Mouse (Mus musculus) kidney, adult 11 months (tissue): ENCODE measurements around the gene Mtor.

ENCODE experiments used
- DNase-seq: peaks from one replicate; pipeline ENCODE4 v3.0.0; 2022

The Mtor gene

GRCm38 (mm10) chr4:148535876-148536275, 87.5 kb downstream of the Mtor start:
- no peak for DNase-seq

- no peak for DNase-seq
These were observed 100.7 kb downstream of the Mtor start for GRCm38 (mm10) chr4:148549106-148549505.

DNA sequence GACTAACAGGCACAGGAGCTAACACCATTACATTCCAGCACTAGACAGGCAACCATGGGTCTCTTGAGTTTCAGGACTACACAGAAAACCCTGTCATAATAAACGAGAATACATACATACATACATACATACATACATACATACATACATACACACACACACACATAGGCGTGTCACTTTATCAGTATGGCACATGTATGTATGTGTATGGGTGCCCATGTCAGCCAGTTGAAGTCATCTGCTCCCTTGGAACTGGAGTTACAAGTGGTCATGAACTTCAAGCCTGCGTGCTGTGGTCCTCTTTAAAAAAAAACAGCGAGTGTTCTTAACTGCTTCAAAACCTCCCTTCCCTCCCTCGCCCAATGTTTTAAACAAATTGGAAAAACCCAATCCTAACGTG, 109.4 kb downstream of the Mtor start:
- no peak for DNase-seq

GRCm38 (mm10) chr4:148558297-148559000, 110.0 kb downstream of the Mtor start, which contains the start of gene Exosc10:
Gene Exosc10 (plus strand): TSS chr4:148558429.
- DNase-seq = peak; percentile 75

DNA sequence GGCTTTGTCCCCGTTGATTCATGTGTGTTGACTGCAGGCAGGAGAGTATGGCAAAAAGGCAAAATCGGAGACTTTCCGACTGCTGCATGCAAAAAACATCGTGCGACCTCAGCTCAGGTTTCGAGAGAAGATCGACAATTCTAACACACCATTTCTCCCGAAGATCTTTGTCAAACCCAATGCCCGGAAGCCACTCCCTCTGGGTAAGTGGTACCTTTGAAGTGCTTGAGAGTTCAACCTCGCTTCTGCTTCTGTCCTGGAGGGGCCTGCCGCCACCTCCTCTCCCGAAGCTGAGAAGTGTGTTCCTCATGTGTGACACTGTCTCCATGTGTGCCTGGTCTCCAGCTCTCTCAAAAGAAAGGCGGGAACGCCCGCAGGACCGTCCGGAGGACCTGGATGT, 114.3 kb downstream of the Mtor start:
- no peak for DNase-seq

DNA sequence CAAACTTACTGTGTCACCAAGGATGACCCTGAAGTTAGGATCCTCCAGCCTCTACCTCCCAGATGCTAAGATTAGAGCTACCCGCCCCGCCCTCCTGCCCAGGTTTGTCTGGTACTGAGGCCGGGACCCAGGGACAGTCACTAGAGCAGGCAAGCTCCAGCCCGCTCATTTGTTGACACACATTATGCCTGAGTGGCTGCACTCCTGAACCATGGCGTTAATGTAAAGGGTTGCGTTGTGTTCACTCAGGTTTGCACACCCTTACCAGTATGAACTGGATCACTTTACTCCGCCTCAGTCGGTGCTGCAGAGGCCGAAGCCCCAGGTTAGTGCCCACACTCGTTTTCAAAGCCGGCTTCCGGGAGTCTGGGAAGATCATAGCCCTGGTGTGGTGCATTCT, 115.2 kb downstream of the Mtor start:
- no peak for DNase-seq

DNA sequence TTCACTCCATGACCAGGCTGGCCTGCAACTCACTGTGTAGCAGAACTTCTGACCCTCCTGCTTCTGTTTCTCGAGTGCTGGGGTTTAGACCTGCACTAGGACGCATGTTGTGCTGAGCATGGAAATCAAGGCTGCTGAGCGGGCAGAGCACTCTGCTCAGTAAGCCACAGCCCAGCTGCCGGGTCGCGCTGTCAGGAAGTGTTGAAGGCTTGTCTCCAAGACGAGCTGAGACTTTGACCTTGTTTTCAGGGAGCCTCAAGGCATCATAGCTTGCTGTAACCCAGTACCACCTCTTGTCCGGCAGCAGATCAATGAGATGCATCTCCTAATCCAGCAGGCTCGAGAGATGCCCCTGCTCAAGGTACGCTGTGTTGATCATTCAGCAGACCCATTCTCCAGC, 121.7 kb downstream of the Mtor start:
- no peak for DNase-seq

- no peak for DNase-seq
These were observed 122.4 kb downstream of the Mtor start for GRCm38 (mm10) chr4:148570693-148571295.

DNA sequence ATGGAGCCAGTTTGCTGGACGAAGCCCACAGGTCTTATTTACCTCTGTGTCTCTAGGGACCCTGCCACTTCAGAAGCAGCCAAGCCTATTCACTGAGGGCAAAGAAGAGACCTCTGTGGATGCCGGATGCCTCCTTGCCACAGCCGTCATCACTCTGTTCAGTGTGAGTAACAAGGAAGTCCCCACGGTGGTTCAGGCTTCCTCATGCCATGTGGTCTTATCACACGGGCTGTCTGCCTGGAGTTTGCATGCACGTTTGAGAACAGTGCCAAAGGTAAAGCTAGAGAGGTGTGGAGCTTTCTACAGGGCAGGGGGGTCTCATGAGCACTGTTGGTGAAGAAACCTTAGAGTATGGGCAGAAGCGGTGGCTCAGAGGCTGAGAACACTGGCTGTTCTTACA, 124.8 kb downstream of the Mtor start:
- no peak for DNase-seq

DNA sequence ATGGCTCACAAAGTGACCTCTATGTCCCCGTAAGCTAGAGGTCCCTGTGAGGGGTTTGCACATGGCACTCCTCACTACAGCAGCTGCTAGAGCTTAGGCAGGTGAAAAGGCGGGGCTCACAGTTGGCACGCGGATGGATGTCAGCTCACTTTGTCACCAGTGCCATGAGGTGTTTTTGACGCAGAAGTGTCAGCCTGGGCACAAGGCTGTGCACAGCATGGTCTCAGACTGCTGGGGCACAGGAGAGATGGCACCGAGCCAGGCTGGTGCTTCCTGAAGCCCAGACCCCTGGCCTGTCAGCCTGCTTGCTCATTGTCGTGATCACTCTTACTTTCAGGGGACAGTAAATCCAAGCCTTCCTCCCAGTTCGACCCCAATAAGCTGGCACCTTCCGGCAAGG, 132.4 kb downstream of the Mtor start:
- no peak for DNase-seq

DNA sequence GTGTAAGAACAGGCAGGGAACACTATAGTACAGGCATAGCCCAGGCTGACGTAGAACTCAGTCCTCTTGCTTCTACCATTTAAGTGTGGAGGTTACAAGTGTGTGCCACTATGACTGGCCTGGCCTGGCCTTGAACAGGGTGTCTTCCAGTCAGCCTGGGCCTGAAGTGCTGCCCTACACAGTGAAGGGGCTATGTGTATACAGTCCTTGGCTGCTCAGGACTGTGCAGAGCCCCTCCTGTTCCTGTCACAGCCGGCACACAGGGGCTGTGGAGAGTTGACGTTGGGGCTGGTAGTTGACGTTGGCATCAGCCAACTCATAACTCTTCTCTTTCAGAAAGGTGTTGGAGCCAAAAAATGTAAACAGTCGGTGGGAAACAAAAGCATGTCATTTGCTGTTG, 133.0 kb downstream of the Mtor start:
- DNase-seq = no peak

DNA sequence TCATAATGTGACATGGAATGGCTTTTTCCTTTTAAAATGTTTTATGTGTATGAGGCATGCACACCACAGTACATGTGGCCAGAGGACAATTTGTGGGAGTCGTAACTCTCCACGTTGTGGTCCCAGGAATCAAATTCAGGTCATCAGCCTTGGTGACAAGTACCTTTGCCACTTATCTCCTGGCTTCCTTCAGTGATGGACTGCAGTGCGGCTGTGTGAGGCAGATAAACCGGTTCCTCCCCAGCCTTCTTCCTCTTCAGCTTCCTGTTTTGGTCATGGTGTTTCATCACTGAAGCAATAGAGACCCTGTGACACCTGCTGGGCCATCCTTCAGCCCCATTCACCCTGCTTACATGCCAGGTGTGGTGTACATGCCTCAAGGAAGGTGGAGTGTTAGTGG, 134.8 kb downstream of the Mtor start:
- DNase-seq = no peak

GRCm38 (mm10) chr4:148586648-148587047, 138.2 kb downstream of the Mtor start:
- DNase-seq = no peak

GRCm38 (mm10) chr4:148588793-148589192, 140.4 kb downstream of the Mtor start:
- DNase-seq = no peak

GRCm38 (mm10) chr4:148589565-148589964, 141.2 kb downstream of the Mtor start:
- DNase-seq = peak; percentile 60

DNA sequence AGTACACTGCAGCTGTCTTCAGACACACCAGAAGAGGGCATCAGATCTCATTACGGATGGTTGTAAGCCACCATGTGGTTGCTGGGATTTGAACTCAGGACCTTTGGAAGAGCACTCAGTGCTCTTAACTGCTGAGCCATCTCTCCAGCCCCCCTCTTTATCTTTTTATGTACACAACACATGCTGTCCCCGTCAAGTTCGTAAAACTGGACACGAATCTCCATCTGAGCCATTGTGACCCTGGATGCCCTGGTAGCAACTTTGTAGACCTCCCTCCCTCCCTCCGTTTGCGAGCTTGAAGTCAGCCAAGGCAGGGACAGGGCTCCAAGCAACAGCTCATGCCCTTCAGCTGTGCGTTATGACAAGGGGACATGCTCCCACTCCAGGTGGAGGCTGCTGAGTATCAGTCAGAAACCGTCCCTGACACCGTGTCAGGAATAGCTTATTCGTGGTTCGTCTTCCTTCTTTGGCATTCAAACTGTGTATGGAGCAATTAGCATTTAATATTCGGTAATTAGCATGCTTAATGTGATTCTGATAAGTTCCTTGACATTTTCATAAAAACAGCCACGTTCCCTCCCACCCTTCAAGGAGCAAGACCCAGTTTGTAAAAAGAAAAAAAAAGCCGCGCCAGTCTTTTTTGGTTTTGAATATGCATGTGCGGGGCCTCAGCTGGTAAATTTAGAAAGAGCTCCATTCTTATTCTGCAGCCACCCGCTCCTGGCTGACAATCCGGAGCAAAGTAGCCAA, 142.2 kb downstream of the Mtor start:
- DNase-seq = no peak

DNA sequence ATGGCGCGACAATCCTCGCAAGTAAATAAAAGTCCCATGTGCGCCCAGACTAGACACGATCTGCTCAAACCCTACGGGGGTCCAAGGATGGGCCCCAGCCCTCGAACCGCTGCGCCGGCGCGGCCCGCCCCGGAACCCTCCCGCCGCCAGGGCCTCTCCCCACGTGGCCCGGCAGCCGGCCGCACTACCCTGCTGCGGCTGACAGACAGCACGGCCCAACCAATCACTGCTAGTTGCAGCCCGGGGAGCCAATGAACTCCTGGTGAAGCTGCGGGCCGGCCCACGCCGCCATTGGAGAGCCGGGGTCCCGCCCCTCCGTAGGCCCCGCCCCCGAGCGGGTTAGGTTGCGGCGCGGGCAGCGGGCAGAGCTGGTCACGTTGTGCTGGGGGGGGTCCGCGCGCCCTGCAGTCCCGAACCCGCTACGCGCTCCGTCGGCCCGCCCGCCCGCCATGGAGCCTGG, 142.8 kb downstream of the Mtor start, which contains the start of gene Srm:
TSS of gene Srm (plus strand) at position 333 of the 460 bp plus-strand sequence.
- DNase-seq = peak; percentile 98

DNA sequence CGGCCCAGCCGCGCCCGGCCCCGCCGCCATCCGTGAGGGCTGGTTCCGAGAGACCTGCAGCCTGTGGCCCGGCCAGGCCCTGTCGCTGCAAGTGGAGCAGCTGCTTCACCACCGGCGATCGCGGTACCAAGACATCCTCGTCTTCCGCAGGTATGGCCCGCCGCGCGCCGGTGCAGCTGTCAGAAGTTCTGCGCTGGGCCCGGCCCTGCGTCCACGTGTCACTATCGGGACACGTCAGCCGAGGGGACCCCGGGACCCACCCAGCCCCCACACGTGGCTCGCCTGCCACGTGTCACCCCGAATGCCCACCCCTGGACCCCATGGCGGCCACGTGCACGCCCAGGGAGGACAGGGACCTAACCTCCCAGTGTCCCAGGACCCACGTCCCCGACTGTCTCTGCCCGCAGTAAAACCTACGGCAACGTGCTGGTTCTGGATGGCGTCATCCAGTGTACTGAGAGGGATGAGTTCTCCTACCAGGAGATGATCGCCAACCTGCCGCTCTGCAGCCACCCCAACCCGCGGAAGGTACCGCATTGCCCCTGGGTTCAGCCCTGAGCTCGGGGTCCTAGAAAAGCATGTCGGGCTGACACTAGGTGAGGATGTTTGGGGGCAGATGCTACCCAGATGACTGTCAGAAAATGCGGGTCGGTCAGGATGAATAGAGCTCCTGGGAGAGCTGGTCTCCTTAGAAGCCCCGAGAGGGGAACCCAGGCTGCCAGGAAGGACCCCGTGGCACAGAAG, 143.4 kb downstream of the Mtor start:
- peak; percentile 28 for DNase-seq

- DNase-seq = no peak
These were observed 145.6 kb downstream of the Mtor start for GRCm38 (mm10) chr4:148593996-148594395.

- no peak for DNase-seq
These were observed 147.5 kb downstream of the Mtor start for GRCm38 (mm10) chr4:148595916-148596315.

DNA sequence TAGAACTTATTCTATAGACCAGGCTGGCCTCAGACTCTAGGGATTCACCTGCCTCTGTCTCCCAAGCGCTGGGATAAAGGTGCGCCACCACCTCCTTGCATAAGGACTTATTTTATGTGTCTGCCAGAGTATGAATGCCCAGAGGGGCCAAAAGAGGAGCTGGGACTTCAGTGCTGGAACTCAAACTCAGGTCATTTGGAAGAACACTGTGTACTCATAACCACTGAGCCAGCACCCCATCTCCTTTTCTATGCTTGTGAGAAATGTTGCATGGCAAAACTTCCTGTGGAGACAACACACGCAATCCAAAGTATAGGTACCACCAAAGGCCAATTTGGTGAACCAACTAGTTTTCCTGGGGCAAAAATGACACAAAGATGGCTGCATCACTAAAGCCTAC, 148.3 kb downstream of the Mtor start:
- DNase-seq = no peak

- no peak for DNase-seq
These were observed 150.4 kb downstream of the Mtor start for GRCm38 (mm10) chr4:148598826-148599225.

DNA sequence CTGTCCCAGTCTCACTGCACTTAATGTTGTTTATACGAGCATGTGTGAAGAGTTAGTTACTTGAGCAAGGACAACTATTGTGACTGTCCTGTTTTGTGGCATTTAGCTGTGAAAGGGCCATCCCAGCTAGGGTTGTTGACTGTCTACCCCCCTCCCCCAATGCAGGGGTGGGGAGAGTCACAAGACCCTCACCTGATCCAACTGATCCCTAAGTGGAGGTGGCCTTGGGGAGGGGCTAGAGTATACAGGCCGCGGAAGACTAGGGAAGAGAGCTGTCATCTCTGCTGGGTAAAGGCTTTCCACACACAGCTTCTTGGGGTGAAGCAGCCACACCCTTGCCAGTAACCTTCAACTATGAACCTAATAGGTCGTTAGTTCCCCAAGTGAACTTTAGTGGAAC, 151.9 kb downstream of the Mtor start:
- no peak for DNase-seq
